Mouse (Mus musculus) neutrophil, adult 59 days (primary cell): ENCODE data around the gene Nkd2. TPM values are rescaled to one million over a fixed set of nuclear protein-coding genes. Genes with fewer than 3 reads are reported as not detected.

ENCODE experiments used
- total RNA-seq, 2 experiments: library from RNA; stranded (reverse); gene quantifications; 1 replicate in 1 of 2; 2 replicates in 1 of 2; pipeline ENCODE4 v1.2.4; 2023

Nkd2 gene
- under 1 TPM in 1 of 2 experiments, not detected in 1; 0.15 TPM for total RNA-seq

DNA sequence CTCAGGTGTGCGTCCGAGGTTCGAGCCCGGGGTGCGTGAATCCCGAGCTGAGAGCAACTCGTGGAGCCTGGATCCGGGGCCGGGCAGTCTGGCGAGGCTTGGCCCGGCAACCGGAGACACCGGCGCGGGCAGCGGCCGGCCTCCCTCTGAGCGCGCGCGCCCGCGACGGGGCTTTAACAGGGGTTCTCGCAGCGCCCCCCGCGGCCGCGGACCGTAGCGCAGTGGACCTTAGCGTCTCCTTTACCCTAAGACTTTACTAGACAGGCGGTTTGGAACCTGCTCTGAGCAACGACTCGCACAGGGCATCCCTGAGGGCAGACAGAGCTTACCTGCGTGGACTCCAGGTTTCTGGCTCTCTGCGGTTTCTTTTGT is at the start of gene Nkd2:
Gene Nkd2 (minus strand): TSS at position 167 of the 372 bp plus-strand sequence.

Other genes with a start within 250 kb of the Nkd2 start
- 10 to 100 TPM; 83.5 to 85.4 TPM for gene Clptm1l, start 243.6 kb downstream of the Nkd2 start, total RNA-seq
- under 1 TPM; 0.16 to 0.79 TPM for gene Tert, start 220.7 kb downstream of the Nkd2 start, total RNA-seq
- not detected for gene Slc6a18, start 169.6 kb downstream of the Nkd2 start, total RNA-seq
- not detected for gene Slc6a19, start 142.8 kb downstream of the Nkd2 start, total RNA-seq
- gene Slc12a7, start 114.5 kb downstream of the Nkd2 start, total RNA-seq, result 1 to 10 TPM; 2.9 to 3.0 TPM
- gene Trip13, start 90.2 kb upstream of the Nkd2 start, total RNA-seq, result 1 to 10 TPM; 7.7 to 9.0 TPM
- 10 to 100 TPM; 51.8 to 65.7 TPM for gene Brd9, start 90.2 kb upstream of the Nkd2 start, total RNA-seq
- gene Zdhhc11, start 116.2 kb upstream of the Nkd2 start, total RNA-seq, result not detected
- 1 to 10 TPM; 1.4 to 1.5 TPM for gene Tppp, start 161.8 kb upstream of the Nkd2 start, total RNA-seq
- gene Cep72, start 214.7 kb upstream of the Nkd2 start, total RNA-seq, result 10 to 100 TPM in 1 of 2 experiments, 1 to 10 TPM in 1; 8.2 to 13.8 TPM